ENCODE assay signal across 8 mouse cellular contexts in genomic region chr13:23585442-23586098, GRCm38 (mm10). TPM values are rescaled to one million over a fixed set of nuclear protein-coding genes. Genes with fewer than 3 reads are reported as not detected.
A peak's percentile ranks its signal among the peaks of the same experiment; 100 is the strongest.
DNase-seq lines count a peak whose midpoint lies in the region; ATAC-seq lines count a peak whose summit lies in the region.
"Not testable (repeated sequence)": the region's sequence is repeated elsewhere in the genome, so short reads cannot be mapped to it uniquely, and the experiment has no call there.

No protein-coding gene starts in this region.

- peaks cover 16% of the 10 kb centered on the region; the same call in 1 of the 2 replicates for H3K4me1 ChIP-seq in intestine, embryonic 15.5 days (replicated peaks)

- DNase-seq in adrenal gland, adult (ENCODE audit: inconsistent age in 2 of 2, low spot score in 1 of 2): peak; percentile 80 to 96
- peak; percentile 83 for DNase-seq in embryo, embryonic 11.5 days (ENCODE audit: low read depth, low spot score)
- peak; percentile 62 for DNase-seq in gastrocnemius, postnatal 25 days
- DNase-seq in left cerebral cortex, postnatal 14 days (ENCODE audit: low spot score in 2 of 2): peak; percentile 79 to 92
- peak; percentile 43 for DNase-seq in right cerebral cortex, postnatal 14 days
- DNase-seq in yolk sac, embryonic 10.5 days (ENCODE audit: low spot score): peak; percentile 93

- not testable (repeated sequence) for H3K36me3 ChIP-seq in intestine, embryonic 15.5 days

- H3K9ac ChIP-seq in intestine, embryonic 15.5 days: peak overlapping the region; percentile 51

- intact Hi-C loops in left cerebral cortex, postnatal 14 days (cut with DNase I): loop anchor here (1.0 to 2.0 kb wide), 2 partner anchors 13 to 33 kb away; no protein-coding TSS in a partner anchor

- WGBS in intestine, embryonic 15.5 days: under 1% methylated on average over 30 of the region's 36 CpGs

- H3K27ac ChIP-seq in intestine, embryonic 15.5 days: peak overlapping the region; percentile 96

- peak; percentile 89 for ATAC-seq in intestine, embryonic 15.5 days
- ATAC-seq in megakaryocyte-erythroid progenitor cell, adult 5-6 weeks (replicated peaks; ENCODE audit: low FRiP score, low TSS enrichment, poor library complexity, severe bottlenecking): peak; percentile 70

- not testable (repeated sequence) for H3K27me3 ChIP-seq in intestine, embryonic 15.5 days (replicated peaks)

- peak overlapping the region; percentile 68 for H3K4me2 ChIP-seq in intestine, embryonic 15.5 days (replicated peaks)

- H3K9me3 ChIP-seq in intestine, embryonic 15.5 days: not testable (repeated sequence)

- H3K4me3 ChIP-seq in intestine, embryonic 15.5 days (replicated peaks): peak overlapping the region; percentile 45

RNA-seq across cellular contexts. Expression of gene Hist1h4d, which starts 4.2 kb away (rescaled TPM):
- total RNA-seq in gastrocnemius, postnatal 25 days (2021): 10 to 100 TPM; 35.7 to 38.0 TPM
- 98.7 and 101 TPM in 2 replicates for polyA plus RNA-seq in intestine, embryonic 15.5 days (2015; fragmentation: Nextera tagmentation; extraction: Ambion mirVana)
- total RNA-seq in left cerebral cortex, postnatal 14 days (2021): 100 to 1,000 TPM; 132 to 148 TPM
- 470 and 507 TPM in 2 replicates for total RNA-seq in megakaryocyte-erythroid progenitor cell, adult 5-6 weeks (2014; fragmentation: Nextera tagmentation)
- total RNA-seq in megakaryocyte-erythroid progenitor cell, adult 5-6 weeks (2017): 756 and 1,171 TPM in 2 replicates

RNA-seq across cellular contexts. Expression of gene Hist1h3d, which starts 10.0 kb away (rescaled TPM):
- total RNA-seq in gastrocnemius, postnatal 25 days (2021): 1 to 10 TPM; 3.4 to 3.8 TPM
- 5.2 and 6.2 TPM in 2 replicates for polyA plus RNA-seq in intestine, embryonic 15.5 days (2015; fragmentation: Nextera tagmentation; extraction: Ambion mirVana)
- 1 to 10 TPM; 9.4 to 9.9 TPM for total RNA-seq in left cerebral cortex, postnatal 14 days (2021)
- total RNA-seq in megakaryocyte-erythroid progenitor cell, adult 5-6 weeks (2014; fragmentation: Nextera tagmentation): 123 and 185 TPM in 2 replicates
- 84.0 and 189 TPM in 2 replicates for total RNA-seq in megakaryocyte-erythroid progenitor cell, adult 5-6 weeks (2017)

RNA-seq across cellular contexts. Expression of gene Hist1h2ad, which starts 11.4 kb away (rescaled TPM):
- 1 to 10 TPM; 1.5 to 5.5 TPM for total RNA-seq in gastrocnemius, postnatal 25 days (2021)
- 1.8 and 3.0 TPM in 2 replicates for polyA plus RNA-seq in intestine, embryonic 15.5 days (2015; fragmentation: Nextera tagmentation; extraction: Ambion mirVana)
- total RNA-seq in left cerebral cortex, postnatal 14 days (2021): 1 to 10 TPM; 3.0 to 5.1 TPM
- 1.4 and 11.1 TPM in 2 replicates for total RNA-seq in megakaryocyte-erythroid progenitor cell, adult 5-6 weeks (2014; fragmentation: Nextera tagmentation)
- total RNA-seq in megakaryocyte-erythroid progenitor cell, adult 5-6 weeks (2017): 1,263 and 1,317 TPM in 2 replicates

RNA-seq across cellular contexts. Expression of gene Hist1h2bf, which starts 11.6 kb away (rescaled TPM):
- 10 to 100 TPM; 10.4 TPM for total RNA-seq in gastrocnemius, postnatal 25 days (2021)
- polyA plus RNA-seq in intestine, embryonic 15.5 days (2015; fragmentation: Nextera tagmentation; extraction: Ambion mirVana): 4.2 and 4.5 TPM in 2 replicates
- 10 to 100 TPM; 24.6 to 36.3 TPM for total RNA-seq in left cerebral cortex, postnatal 14 days (2021)
- 342 and 512 TPM in 2 replicates for total RNA-seq in megakaryocyte-erythroid progenitor cell, adult 5-6 weeks (2014; fragmentation: Nextera tagmentation)
- total RNA-seq in megakaryocyte-erythroid progenitor cell, adult 5-6 weeks (2017): 329 and 662 TPM in 2 replicates

RNA-seq across cellular contexts. Expression of gene Hist1h2bg, which starts 14.4 kb away (rescaled TPM):
- total RNA-seq in gastrocnemius, postnatal 25 days (2021): 10 to 100 TPM; 24.4 to 24.5 TPM
- polyA plus RNA-seq in intestine, embryonic 15.5 days (2015; fragmentation: Nextera tagmentation; extraction: Ambion mirVana): 7.1 and 11.5 TPM in 2 replicates
- 10 to 100 TPM; 79.2 to 92.9 TPM for total RNA-seq in left cerebral cortex, postnatal 14 days (2021)
- total RNA-seq in megakaryocyte-erythroid progenitor cell, adult 5-6 weeks (2014; fragmentation: Nextera tagmentation): 386 and 627 TPM in 2 replicates
- total RNA-seq in megakaryocyte-erythroid progenitor cell, adult 5-6 weeks (2017): 891 and 1,210 TPM in 2 replicates

Comparison
In these comparisons a context has a peak if more than half of its experiments do, and no peak if none do; other contexts are left out.
1. Peak in every context shown above with its lines: DNase-seq, ATAC-seq, H3K4me3 ChIP-seq and H3K27ac ChIP-seq.
2. DNase-seq: peak in every context shown above with its lines; median percentile 93 in yolk sac, embryonic 10.5 days; 88 in adrenal gland, adult; 86 in left cerebral cortex, postnatal 14 days; 83 in embryo, embryonic 11.5 days; 62 in gastrocnemius, postnatal 25 days; 43 in right cerebral cortex, postnatal 14 days.
3. RNA of gene Hist1h3d, which starts 10.0 kb away (total RNA-seq): 84.0 to 189 TPM in megakaryocyte-erythroid progenitor cell, adult 5-6 weeks; 9.4 to 9.9 TPM in left cerebral cortex, postnatal 14 days and 3.4 to 3.8 TPM in gastrocnemius, postnatal 25 days; every median in the first group is over 4 times any median in the second.